8 mouse cellular contexts compared by ENCODE assay signal in genomic region chr11:74927236-74927725, GRCm38 (mm10). TPM values are rescaled to one million over a fixed set of nuclear protein-coding genes. Genes with fewer than 3 reads are reported as not detected.
DNase-seq lines count a peak whose midpoint lies in the region; ATAC-seq and TF ChIP-seq lines count a peak whose summit lies in the region.
"Had no signal": no experiment of that assay in that cellular context is flagged by ENCODE, and none has a peak within 500 bp of the region (broad histone marks: within the 10 kb centered on the region; RNA-seq: fewer than 3 reads in every experiment).

No protein-coding gene starts in this region.

- H3K9ac ChIP-seq in hindbrain, embryonic 15.5 days = 0 out of 2 replicates have a peak overlapping the region, but pooled peaks have one; percentile 10
- no peak overlapping the region for H3K9ac ChIP-seq in hindbrain, embryonic 11.5 days (ENCODE audit: low read depth, low read length)
- H3K9ac ChIP-seq in limb, embryonic 15.5 days = no peak overlapping the region

- H3K36me3 ChIP-seq in hindbrain, embryonic 15.5 days = peaks cover 10% of the 10 kb centered on the region
- H3K36me3 ChIP-seq in hindbrain, embryonic 11.5 days (ENCODE audit: control insufficient read depth, insufficient read depth, low read length) = no peaks in the 10 kb centered on the region
- peaks cover 6% of the 10 kb centered on the region for H3K36me3 ChIP-seq in testis, adult 2 months (ENCODE audit: control insufficient read depth, insufficient read depth, low read length)
- peaks cover 16% of the 10 kb centered on the region for H3K36me3 ChIP-seq in limb, embryonic 15.5 days

- H3K4me2 ChIP-seq in hindbrain, embryonic 15.5 days = no peak overlapping the region
- no peak overlapping the region; the same call in 1 of the 2 replicates for H3K4me2 ChIP-seq in hindbrain, embryonic 11.5 days (replicated peaks; ENCODE audit: low read depth, low read length)
- peak overlapping the region; percentile 55; the same call in 1 of the 2 replicates for H3K4me2 ChIP-seq in limb, embryonic 15.5 days

- H3K9me3 ChIP-seq in hindbrain, embryonic 15.5 days = no peaks in the 10 kb centered on the region
- H3K9me3 ChIP-seq in hindbrain, embryonic 11.5 days (ENCODE audit: control insufficient read depth, low read length) = no peaks in the 10 kb centered on the region
- no peaks in the 10 kb centered on the region for H3K9me3 ChIP-seq in limb, embryonic 15.5 days

- TF ChIP-seq CTCF in testis, adult 2 months (IDR thresholded peaks at IDR 0.05; ENCODE audit: control insufficient read depth, insufficient read depth, insufficient replicate concordance, low read depth, low read length) = no peak

- no peak overlapping the region for H3K27ac ChIP-seq in hindbrain, embryonic 15.5 days (replicated peaks)
- no peak overlapping the region for H3K27ac ChIP-seq in hindbrain, embryonic 11.5 days (ENCODE audit: low read depth, low read length)
- H3K27ac ChIP-seq in testis, adult 2 months (ENCODE audit: control insufficient read depth, insufficient read depth, low read depth, low read length) = peak overlapping the region; percentile 66
- H3K27ac ChIP-seq in limb, embryonic 15.5 days = no peak overlapping the region

- WGBS in hindbrain, embryonic 15.5 days = 96% methylated on average over 2 of the region's 2 CpGs
- WGBS in hindbrain, embryonic 11.5 days = 97% methylated on average over 2 of the region's 2 CpGs
- 93% methylated on average over 2 of the region's 2 CpGs for WGBS in limb, embryonic 15.5 days

- no peak for TF ChIP-seq POLR2A in testis, adult 2 months (IDR thresholded peaks at IDR 0.05; ENCODE audit: control insufficient read depth, low read depth, low read length)

- no peaks in the 10 kb centered on the region for H3K27me3 ChIP-seq in hindbrain, embryonic 15.5 days
- H3K27me3 ChIP-seq in hindbrain, embryonic 11.5 days (ENCODE audit: control insufficient read depth, insufficient read depth, low read length) = no peaks in the 10 kb centered on the region
- no peaks in the 10 kb centered on the region for H3K27me3 ChIP-seq in testis, adult 2 months (ENCODE audit: control insufficient read depth, insufficient read depth, low read length)
- H3K27me3 ChIP-seq in limb, embryonic 15.5 days = no peaks in the 10 kb centered on the region
- H3K27me3 ChIP-seq: Patski had no signal

- H3K4me1 ChIP-seq in hindbrain, embryonic 15.5 days (replicated peaks) = peaks cover 28% of the 10 kb centered on the region
- H3K4me1 ChIP-seq in hindbrain, embryonic 11.5 days (replicated peaks; ENCODE audit: control insufficient read depth, insufficient read depth, low read length) = no peaks in the 10 kb centered on the region
- peaks cover 3% of the 10 kb centered on the region for H3K4me1 ChIP-seq in testis, adult 2 months (ENCODE audit: control insufficient read depth, insufficient read depth, low read length)
- H3K4me1 ChIP-seq in limb, embryonic 15.5 days = peaks cover 14% of the 10 kb centered on the region

- ATAC-seq in hindbrain, embryonic 15.5 days (ENCODE audit: low FRiP score, low read depth) = no peak
- ATAC-seq in hindbrain, embryonic 11.5 days (ENCODE audit: low FRiP score) = no peak
- ATAC-seq in limb, embryonic 15.5 days (ENCODE audit: insufficient number of reproducible peaks, low FRiP score, low TSS enrichment, low read depth) = no peak
- ATAC-seq: Patski had no signal

- no peak for DNase-seq in hindbrain, embryonic 11.5 days (ENCODE audit: low spot score)
- DNase-seq in testis, postnatal 10 days (ENCODE audit: low spot score) = no peak
- DNase-seq in embryo, embryonic 10.5 days (ENCODE audit: low spot score) = no peak
- DNase-seq in urinary bladder, adult 18-20 months (ENCODE audit: low spot score in 2 of 2) = no peak

- no peak overlapping the region for H3K4me3 ChIP-seq in hindbrain, embryonic 15.5 days
- no peak overlapping the region for H3K4me3 ChIP-seq in hindbrain, embryonic 11.5 days (ENCODE audit: low read depth, low read length)
- peak overlapping the region; percentile 67; the same call in 1 of the 2 replicates for H3K4me3 ChIP-seq in testis, adult 2 months (ENCODE audit: control insufficient read depth, low read depth, low read length)
- no peak overlapping the region for H3K4me3 ChIP-seq in limb, embryonic 15.5 days

RNA-seq across cellular contexts. Expression of gene Srr, which starts 1.5 kb away (rescaled TPM):
- polyA plus RNA-seq in hindbrain, embryonic 15.5 days (2015; fragmentation: Nextera tagmentation; extraction: Ambion mirVana) = 36.3 and 38.3 TPM in 2 replicates
- polyA plus RNA-seq in hindbrain, embryonic 11.5 days (2014; fragmentation: Nextera tagmentation; extraction: Ambion mirVana) = 27.8 and 29.5 TPM in 2 replicates
- 45.3 and 53.3 TPM in 2 replicates for polyA plus RNA-seq in testis, adult 2 months (2012; rRNA removed)
- 29.1 and 29.4 TPM in 2 replicates for polyA plus RNA-seq in limb, embryonic 15.5 days (2015; fragmentation: Nextera tagmentation; extraction: Ambion mirVana)

RNA-seq across cellular contexts. Expression of gene Smg6, which starts 1.7 kb away (rescaled TPM):
- 13.5 and 14.1 TPM in 2 replicates for polyA plus RNA-seq in hindbrain, embryonic 15.5 days (2015; fragmentation: Nextera tagmentation; extraction: Ambion mirVana)
- polyA plus RNA-seq in hindbrain, embryonic 11.5 days (2014; fragmentation: Nextera tagmentation; extraction: Ambion mirVana) = 16.7 and 20.7 TPM in 2 replicates
- 76.8 and 83.4 TPM in 2 replicates for polyA plus RNA-seq in testis, adult 2 months (2012; rRNA removed)
- 14.6 and 17.6 TPM in 2 replicates for polyA plus RNA-seq in limb, embryonic 15.5 days (2015; fragmentation: Nextera tagmentation; extraction: Ambion mirVana)

RNA-seq across cellular contexts. Expression of gene Tsr1, which starts 29.4 kb away (rescaled TPM):
- polyA plus RNA-seq in hindbrain, embryonic 15.5 days (2015; fragmentation: Nextera tagmentation; extraction: Ambion mirVana) = 26.5 and 29.0 TPM in 2 replicates
- 43.1 and 45.5 TPM in 2 replicates for polyA plus RNA-seq in hindbrain, embryonic 11.5 days (2014; fragmentation: Nextera tagmentation; extraction: Ambion mirVana)
- 14.7 and 15.1 TPM in 2 replicates for polyA plus RNA-seq in testis, adult 2 months (2012; rRNA removed)
- 45.4 and 46.6 TPM in 2 replicates for polyA plus RNA-seq in limb, embryonic 15.5 days (2015; fragmentation: Nextera tagmentation; extraction: Ambion mirVana)

RNA-seq across cellular contexts. Expression of gene Sgsm2, which starts 30.4 kb away (rescaled TPM):
- 25.9 and 29.9 TPM in 2 replicates for polyA plus RNA-seq in hindbrain, embryonic 15.5 days (2015; fragmentation: Nextera tagmentation; extraction: Ambion mirVana)
- 6.3 and 6.8 TPM in 2 replicates for polyA plus RNA-seq in hindbrain, embryonic 11.5 days (2014; fragmentation: Nextera tagmentation; extraction: Ambion mirVana)
- polyA plus RNA-seq in testis, adult 2 months (2012; rRNA removed) = 27.9 and 30.7 TPM in 2 replicates
- 5.8 and 6.6 TPM in 2 replicates for polyA plus RNA-seq in limb, embryonic 15.5 days (2015; fragmentation: Nextera tagmentation; extraction: Ambion mirVana)
